In genomic region chrX:48152106-48152505, GRCm38 (mm10) we compare ENCODE assay signal across 17 mouse cellular contexts. TPM values are rescaled to one million over a fixed set of nuclear protein-coding genes. Genes with fewer than 3 reads are reported as not detected.
"Had no signal": no experiment of that assay in that cellular context is flagged by ENCODE, and none has a peak within 500 bp of the region (broad histone marks: within the 10 kb centered on the region; RNA-seq: fewer than 3 reads in every experiment).

No protein-coding gene starts in this region.

- ATAC-seq: midbrain, embryonic 16.5 days had no signal

- H3K9ac ChIP-seq: lung, embryonic 14.5 days; midbrain, embryonic 12.5 days; neural tube, embryonic 13.5 days; stomach, embryonic 15.5 days had no signal

- H3K4me3 ChIP-seq: midbrain, embryonic 10.5 days; midbrain, embryonic 12.5 days; myocyte; neural tube, embryonic 13.5 days; stomach, embryonic 15.5 days had no signal

- H3K4me1 ChIP-seq: midbrain, embryonic 10.5 days; midbrain, embryonic 12.5 days; neural tube, embryonic 13.5 days; stomach, embryonic 15.5 days had no signal

- H3K4me2 ChIP-seq: lung, embryonic 14.5 days; midbrain, embryonic 12.5 days; neural tube, embryonic 13.5 days; stomach, embryonic 15.5 days had no signal

- H3K27ac ChIP-seq: midbrain, embryonic 10.5 days; midbrain, embryonic 12.5 days; neural tube, embryonic 13.5 days; stomach, embryonic 15.5 days; stomach, postnatal 0 days had no signal

- H3K9me3 ChIP-seq: midbrain, embryonic 10.5 days; midbrain, embryonic 12.5 days; neural tube, embryonic 13.5 days; stomach, embryonic 15.5 days had no signal

- H3K36me3 ChIP-seq: midbrain, embryonic 10.5 days; midbrain, embryonic 12.5 days; neural tube, embryonic 13.5 days; stomach, embryonic 15.5 days had no signal

- DNase-seq: lung, adult 18-20 months; lung, postnatal 10 days; lung, postnatal 4 days; midbrain, embryonic 14.5 days; right cerebral cortex, postnatal 14 days; thymus, adult 2 months; thymus, postnatal 25 days; thymus, postnatal 4 days had no signal

- H3K27me3 ChIP-seq: midbrain, embryonic 12.5 days; neural tube, embryonic 13.5 days; stomach, embryonic 15.5 days had no signal

RNA-seq across cellular contexts. Expression of gene Sash3, which starts 5.9 kb away (rescaled TPM):
- polyA plus RNA-seq: myocyte had no signal

RNA-seq across cellular contexts. Expression of gene Xpnpep2, which starts 43.6 kb away (rescaled TPM):
- polyA plus RNA-seq: liver, embryonic 16.5 days had no signal
